Comparison of ENCODE assay signal across 8 mouse cellular contexts in genomic region chr2:118388341-118389335, GRCm38 (mm10). TPM values are rescaled to one million over a fixed set of nuclear protein-coding genes. Genes with fewer than 3 reads are reported as not detected.
A peak's percentile ranks its signal among the peaks of the same experiment; 100 is the strongest.
DNase-seq lines count a peak whose midpoint lies in the region; ATAC-seq and TF ChIP-seq lines count a peak whose summit lies in the region.

Eif2ak4 (plus strand) TSS chr2:118388618.

- peak within 1 kb of the TSS; percentile 87 for H3K4me3 ChIP-seq in G1E (ENCODE audit: low read depth, low read length)
- H3K4me3 ChIP-seq in forebrain, embryonic 16.5 days (replicated peaks; ENCODE audit: low read length): peak within 1 kb of the TSS; percentile 71
- peak within 1 kb of the TSS; percentile 97 for H3K4me3 ChIP-seq in layer of hippocampus, adult 2 months
- peak within 1 kb of the TSS; percentile 73 for H3K4me3 ChIP-seq in lung, embryonic 14.5 days (ENCODE audit: low read depth, low read length)
- H3K4me3 ChIP-seq in olfactory bulb, adult 2 months (ENCODE audit: insufficient read depth, low read depth, low read length): peak within 1 kb of the TSS; percentile 89
- peak within 1 kb of the TSS; percentile 91 for H3K4me3 ChIP-seq in thymus, adult 2 months (ENCODE audit: control insufficient read depth, insufficient read depth, low read length)

- intact Hi-C loops in heart, postnatal 36 days (cut with DNase I): loop anchor here (10.0 kb wide), 1 partner anchor 496 kb away; no protein-coding TSS in a partner anchor

- peak within 1 kb of the TSS; percentile 55 for H3K4me2 ChIP-seq in forebrain, embryonic 16.5 days (ENCODE audit: low read length)
- H3K4me2 ChIP-seq in lung, embryonic 14.5 days: peak within 1 kb of the TSS; percentile 83

- ATAC-seq in G1E (ENCODE audit: extremely low read depth, insufficient number of reproducible peaks, low FRiP score, poor library complexity, severe bottlenecking): peak; percentile 93
- peak; percentile 97 for ATAC-seq in forebrain, embryonic 16.5 days
- peak; percentile 98 for ATAC-seq in lung, embryonic 14.5 days (ENCODE audit: insufficient read depth)

- WGBS in forebrain, embryonic 16.5 days: under 1% methylated on average over 61 of the region's 61 CpGs
- WGBS in lung, embryonic 14.5 days: 1% methylated on average over 61 of the region's 61 CpGs
- WGBS in olfactory bulb, adult 2 months: under 1% methylated on average over 61 of the region's 61 CpGs
- under 1% methylated on average over 61 of the region's 61 CpGs for WGBS in thymus, adult 2 months

- H3K36me3 ChIP-seq in G1E (replicated peaks): peaks cover 4% of the 10 kb centered on the region
- H3K36me3 ChIP-seq in forebrain, embryonic 16.5 days (ENCODE audit: control insufficient read depth, insufficient read depth): no peaks in the 10 kb centered on the region
- H3K36me3 ChIP-seq in lung, embryonic 14.5 days (ENCODE audit: insufficient read depth): no peaks in the 10 kb centered on the region
- H3K36me3 ChIP-seq in thymus, adult 2 months (ENCODE audit: control insufficient read depth, insufficient read depth, low read length): no peaks in the 10 kb centered on the region

- H3K27me3 ChIP-seq in G1E (ENCODE audit: insufficient read depth, low read length): no peaks in the 10 kb centered on the region
- H3K27me3 ChIP-seq in forebrain, embryonic 16.5 days (replicated peaks; ENCODE audit: control insufficient read depth, insufficient read depth, low read length): no peaks in the 10 kb centered on the region
- no peaks in the 10 kb centered on the region for H3K27me3 ChIP-seq in lung, embryonic 14.5 days (ENCODE audit: insufficient read depth, low read length)
- no peaks in the 10 kb centered on the region for H3K27me3 ChIP-seq in thymus, adult 2 months (ENCODE audit: control insufficient read depth, insufficient read depth, low read length)

- peaks cover 43% of the 10 kb centered on the region for H3K4me1 ChIP-seq in G1E (ENCODE audit: insufficient read depth, low read depth, low read length)
- H3K4me1 ChIP-seq in forebrain, embryonic 16.5 days (replicated peaks; ENCODE audit: control insufficient read depth, insufficient read depth, low read length): peaks cover 3% of the 10 kb centered on the region
- peaks cover 5% of the 10 kb centered on the region; the same call in 1 of the 2 replicates for H3K4me1 ChIP-seq in lung, embryonic 14.5 days (ENCODE audit: insufficient read depth)
- H3K4me1 ChIP-seq in olfactory bulb, adult 2 months (ENCODE audit: control insufficient read depth, insufficient read depth, low read length): 0 out of 2 replicates have a peak, but pooled peaks cover 3% of the 10 kb centered on the region
- H3K4me1 ChIP-seq in thymus, adult 2 months (replicated peaks; ENCODE audit: control insufficient read depth, insufficient read depth, low read length): peaks cover 4% of the 10 kb centered on the region

- TF ChIP-seq CTCF in G1E (IDR thresholded peaks at IDR 0.05; ENCODE audit: low read depth, low read length): no peak
- peak; percentile 29 for TF ChIP-seq CTCF in layer of hippocampus, adult 2 months (conservative IDR thresholded peaks at IDR 0.05)
- TF ChIP-seq CTCF in lung, embryonic 14.5 days (IDR thresholded peaks at IDR 0.05; ENCODE audit: low read depth): no peak
- no peak for TF ChIP-seq CTCF in olfactory bulb, adult 2 months (IDR thresholded peaks at IDR 0.05; ENCODE audit: insufficient read depth, low read depth, low read length)
- 0 out of 2 replicates have a peak, but pooled peaks have one; percentile 10 for TF ChIP-seq CTCF in thymus, adult 2 months (IDR thresholded peaks at IDR 0.05; ENCODE audit: borderline replicate concordance, control insufficient read depth, extremely low read depth, insufficient read depth, low read length, poor library complexity)

- DNase-seq in G1E (ENCODE audit: low spot score): peak; percentile 91
- peak; percentile 99 to 100 for DNase-seq in cerebellum, adult 18-20 months
- peak; percentile 96 to 97 for DNase-seq in heart, postnatal 36 days
- DNase-seq in layer of hippocampus, adult 2 months (ENCODE audit: low spot score in 2 of 2): peak; percentile 98 to 99
- peak; percentile 100 for DNase-seq in lung, embryonic 14.5 days
- peak; percentile 99 for DNase-seq in thymus, adult 2 months

- H3K27ac ChIP-seq in forebrain, embryonic 16.5 days (ENCODE audit: low read length): peak within 1 kb of the TSS; percentile 78
- H3K27ac ChIP-seq in layer of hippocampus, adult 2 months: peak within 1 kb of the TSS; percentile 94
- peak within 1 kb of the TSS; percentile 95 for H3K27ac ChIP-seq in lung, embryonic 14.5 days (ENCODE audit: low read depth)
- peak within 1 kb of the TSS; percentile 69 for H3K27ac ChIP-seq in olfactory bulb, adult 2 months (ENCODE audit: insufficient read depth, low read depth, low read length)
- no peak within 1 kb of the TSS for H3K27ac ChIP-seq in thymus, adult 2 months (ENCODE audit: control insufficient read depth, insufficient read depth, low read length)

- no peaks in the 10 kb centered on the region for H3K9me3 ChIP-seq in G1E (replicated peaks)
- no peaks in the 10 kb centered on the region for H3K9me3 ChIP-seq in forebrain, embryonic 16.5 days (ENCODE audit: control insufficient read depth, low read length)
- H3K9me3 ChIP-seq in lung, embryonic 14.5 days (ENCODE audit: low read depth, low read length): no peaks in the 10 kb centered on the region

- TF ChIP-seq POLR2A in olfactory bulb, adult 2 months (IDR thresholded peaks at IDR 0.05; ENCODE audit: insufficient read depth, low read depth, low read length): peak; percentile 68
- TF ChIP-seq POLR2A in thymus, adult 2 months (IDR thresholded peaks at IDR 0.05; ENCODE audit: control insufficient read depth, extremely low read depth, insufficient read depth, low read length, poor library complexity): peak; percentile 44; the same call in 1 of the 2 replicates

- peak within 1 kb of the TSS; percentile 88 for H3K9ac ChIP-seq in forebrain, embryonic 16.5 days (replicated peaks; ENCODE audit: low read depth, low read length)
- peak within 1 kb of the TSS; percentile 89 for H3K9ac ChIP-seq in lung, embryonic 14.5 days

RNA-seq across cellular contexts. Expression of gene Eif2ak4, which starts in this region (rescaled TPM):
- total RNA-seq in G1E (2014; fragmentation: Nextera tagmentation) (35.4 and 38.2 TPM in 2 replicates), G1E (2017) (23.1 and 23.9 TPM in 2 replicates)
- 12.4 TPM in 2 replicates for polyA plus RNA-seq in G1E (2012)
- polyA plus RNA-seq in forebrain, embryonic 16.5 days (2015; fragmentation: Nextera tagmentation; extraction: Ambion mirVana): 9.3 and 9.8 TPM in 2 replicates
- total RNA-seq in heart, postnatal 36 days (2021): 1 to 10 TPM; 4.8 to 6.5 TPM
- total RNA-seq in layer of hippocampus, adult 2 months (2021): 10 to 100 TPM; 26.3 to 26.7 TPM
- 14.5 and 15.4 TPM in 2 replicates for polyA plus RNA-seq in lung, embryonic 14.5 days (2014; fragmentation: Nextera tagmentation; extraction: Ambion mirVana)
- polyA plus RNA-seq in olfactory bulb, adult 2 months (2012; ENCODE audit: insufficient read depth, insufficient read length, low replicate concordance, missing spikeins): not detected in 2 replicates
- polyA plus RNA-seq in thymus, adult 2 months (2012; rRNA removed): 8.8 and 9.0 TPM in 2 replicates

Comparison
In these comparisons a context has a peak if more than half of its experiments do, and no peak if none do; other contexts are left out.
1. CTCF ChIP-seq: peak in layer of hippocampus, adult 2 months (single experiment) and thymus, adult 2 months (single experiment); none in G1E (single experiment), lung, embryonic 14.5 days (single experiment) and olfactory bulb, adult 2 months (single experiment).
2. Peak in every context shown above with its lines, with median percentiles within 50 percentile points of each other: ATAC-seq, DNase-seq and H3K4me3 ChIP-seq.